Mouse (Mus musculus) spleen, embryonic (tissue): ENCODE results near the gene Rnf10.

Experiments used
- CTCF ChIA-PET: fragments of 350-600 bp; sonication (Branson Sonifier 250); formaldehyde crosslinking; loops from one replicate; lab custom pipeline; 2022; lab: Charles Lee

Gene Rnf10

DNA sequence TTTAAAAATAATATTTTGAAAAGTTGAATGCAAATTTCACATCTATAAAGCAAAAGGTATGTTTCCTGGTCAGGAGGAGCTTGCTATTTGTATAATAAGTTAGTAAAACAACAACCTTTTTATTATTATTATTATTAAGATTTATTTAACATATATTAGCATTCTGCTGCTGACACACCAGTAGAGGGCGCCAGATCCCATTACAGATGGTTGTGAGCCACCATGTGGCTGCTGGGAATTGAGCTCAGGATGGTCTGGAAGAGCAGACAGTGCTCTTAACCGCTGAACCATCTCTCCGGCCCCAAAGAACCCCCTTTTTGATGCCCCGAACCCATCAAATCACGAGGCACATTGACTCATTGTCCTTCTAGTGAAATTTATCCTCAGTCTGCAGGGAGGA, 65.5 kb downstream of the Rnf10 start:
- CTCF ChIA-PET: interaction anchor here (0.5 kb wide), 1 partner anchor 245 kb away, joined by 3 read pairs; no protein-coding TSS in a partner anchor

DNA sequence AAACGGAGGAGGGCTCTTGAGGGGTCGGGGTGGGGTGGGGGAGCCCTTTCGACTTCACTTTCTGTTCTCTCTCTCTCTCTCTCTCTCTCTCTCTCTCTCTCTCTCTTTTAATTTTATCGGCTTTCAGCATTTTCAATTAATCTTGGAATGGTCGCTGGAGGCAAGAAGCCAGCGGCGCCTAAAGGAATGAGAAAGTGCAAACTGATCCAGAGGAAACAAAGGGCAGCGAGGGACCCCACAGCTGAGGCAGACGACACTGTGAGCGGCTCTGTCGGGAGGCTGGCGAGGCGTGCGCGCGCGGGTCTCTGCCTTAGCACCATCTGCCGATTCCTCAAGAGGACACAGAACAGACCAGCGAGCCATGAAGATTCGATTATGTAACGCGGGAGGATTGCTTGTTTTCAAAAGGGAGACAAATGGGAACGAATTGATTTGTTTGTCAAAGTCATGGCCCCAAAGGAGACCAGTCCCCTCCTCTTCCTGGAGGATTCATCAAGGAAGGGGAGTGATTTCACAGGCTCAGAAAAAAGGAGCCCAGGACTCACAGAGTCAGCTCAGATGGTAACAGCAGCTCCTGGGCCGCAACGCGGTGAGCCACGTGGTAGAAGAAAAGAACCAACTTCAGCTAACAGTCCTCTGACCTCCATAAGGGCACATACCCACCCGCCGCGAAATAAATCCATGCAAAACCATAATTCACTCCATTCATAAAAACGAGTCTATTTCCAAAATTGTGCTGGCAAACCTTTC, 68.0 kb downstream of the Rnf10 start:
- CTCF ChIA-PET: interaction anchor here (0.7 to 1.1 kb wide), 2 partner anchors 16 to 614 kb away, joined by 4 read pairs; no protein-coding TSS in a partner anchor

DNA sequence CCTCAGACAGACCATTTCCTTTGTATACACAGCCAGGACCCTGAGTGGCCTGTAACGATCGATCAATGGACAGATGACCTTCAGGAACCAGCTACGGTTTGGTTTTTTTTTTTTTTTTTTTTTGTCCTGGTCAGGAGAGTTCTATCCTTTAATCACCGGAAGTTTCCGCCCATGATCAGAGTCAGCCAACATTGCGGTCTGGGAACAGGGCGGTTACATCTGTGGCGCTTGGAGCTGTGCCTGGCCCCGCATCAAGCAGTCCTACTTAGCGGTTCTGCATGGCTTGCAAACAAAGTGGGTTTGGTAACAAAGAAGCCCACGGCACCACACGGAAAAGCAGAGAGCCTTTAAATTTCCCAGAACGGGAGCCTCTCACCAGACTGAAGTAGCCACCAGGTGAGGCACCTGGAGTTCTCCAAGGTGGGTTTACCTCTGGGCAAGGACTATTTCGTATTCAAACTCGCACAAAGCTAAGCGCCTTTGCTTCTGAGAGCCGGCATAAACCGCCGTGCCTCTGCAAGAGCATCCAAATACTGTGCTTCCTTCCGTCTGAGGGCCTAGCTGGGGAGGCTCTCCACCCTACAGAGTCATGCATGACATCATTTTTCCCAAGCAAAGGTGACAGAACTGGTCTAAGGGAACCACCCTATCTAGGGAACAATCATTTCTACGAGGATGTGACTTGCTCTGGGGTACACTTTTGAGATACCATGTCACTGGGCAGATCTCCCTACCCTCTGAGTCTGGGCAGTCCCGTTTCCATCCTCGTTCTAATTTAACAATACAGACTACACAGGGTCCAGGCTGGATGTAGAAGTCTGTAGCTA, 68.8 kb downstream of the Rnf10 start:
- CTCF ChIA-PET: interaction anchor here (0.7 to 1.1 kb wide), 2 partner anchors 15 to 46 kb away, joined by 3 to 4 read pairs; partner anchors contain the start of gene Mlec

DNA sequence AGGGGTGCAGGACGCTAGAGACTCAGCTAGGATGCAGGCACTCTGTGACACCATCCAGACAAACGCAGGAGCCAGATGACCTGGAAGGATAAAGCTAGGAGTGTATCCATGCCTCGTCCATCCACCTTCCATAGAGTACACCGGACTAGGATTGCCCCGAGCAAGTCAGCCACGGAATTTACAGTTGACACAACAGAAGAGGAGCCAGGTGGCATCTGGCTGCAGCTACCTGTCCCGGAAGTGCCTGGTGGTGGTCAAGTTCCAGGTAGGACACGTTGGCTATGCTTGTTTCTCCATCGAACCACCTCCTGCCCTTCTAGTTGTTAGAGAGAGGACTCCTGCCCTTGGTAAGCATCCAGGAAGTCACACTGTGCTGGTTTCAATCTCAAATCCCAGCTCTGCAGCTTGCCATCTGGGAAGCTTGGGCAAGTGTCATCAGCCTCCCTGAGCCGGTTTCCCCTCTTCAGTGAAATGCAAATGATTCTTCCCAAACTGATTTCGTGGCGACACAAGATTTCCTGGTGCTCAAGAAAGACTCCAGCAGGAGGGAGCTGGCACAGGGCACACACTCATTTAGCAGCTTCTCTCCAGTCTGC, 78.0 kb downstream of the Rnf10 start:
- CTCF ChIA-PET: no interaction called here

DNA sequence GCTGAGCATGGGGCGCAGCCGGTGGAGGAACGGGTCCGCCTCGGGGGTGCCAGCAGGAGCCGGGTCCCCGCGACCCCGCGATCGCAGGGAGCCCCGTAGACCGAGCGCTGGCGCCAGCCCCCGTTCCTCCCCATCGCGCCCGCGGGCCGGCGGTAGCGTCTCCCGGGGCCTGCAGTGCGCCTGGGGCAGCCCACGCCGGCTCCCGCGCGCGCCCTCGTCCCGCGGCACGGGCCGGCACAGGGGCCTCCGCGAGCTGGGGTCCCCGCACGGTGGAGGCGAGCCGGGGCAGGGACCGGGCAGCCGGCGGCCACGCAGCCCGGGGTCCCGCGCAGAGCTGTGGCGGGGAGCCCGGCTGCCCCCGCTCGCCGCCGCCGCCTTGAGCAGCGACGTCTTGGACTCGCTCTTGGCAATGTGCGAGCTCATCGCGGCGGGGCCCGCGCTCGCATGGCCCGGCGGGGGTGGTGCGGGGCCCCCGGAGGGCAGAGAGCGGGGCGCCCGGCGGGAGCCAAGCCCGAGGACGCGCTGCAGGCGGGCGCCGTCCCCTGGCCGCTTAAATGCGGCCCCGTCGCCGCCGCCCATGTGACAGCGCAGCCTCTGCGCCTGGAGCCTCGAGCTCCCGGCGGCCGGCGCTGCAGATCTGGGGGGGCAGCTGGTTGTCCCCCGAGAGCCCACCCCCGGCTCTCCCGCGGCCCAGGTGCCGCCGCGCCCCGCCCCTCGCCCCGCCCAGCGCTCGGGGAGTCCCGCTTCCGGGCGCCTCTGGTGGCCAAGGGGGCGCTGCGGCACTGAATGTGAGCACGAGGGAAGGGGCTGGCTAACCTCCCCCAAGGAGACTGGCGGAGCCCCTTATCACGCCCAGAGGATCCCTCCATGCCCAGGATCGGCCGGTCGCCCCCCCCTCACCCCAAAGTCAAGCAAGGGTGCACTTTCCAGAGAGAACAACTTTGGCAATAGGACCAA, 78.8 kb downstream of the Rnf10 start, which contains the start of gene Cabp1:
Gene Cabp1, minus strand, starts transcription at position 713 of the 957 bp plus-strand sequence.
- CTCF ChIA-PET: no interaction called here

DNA sequence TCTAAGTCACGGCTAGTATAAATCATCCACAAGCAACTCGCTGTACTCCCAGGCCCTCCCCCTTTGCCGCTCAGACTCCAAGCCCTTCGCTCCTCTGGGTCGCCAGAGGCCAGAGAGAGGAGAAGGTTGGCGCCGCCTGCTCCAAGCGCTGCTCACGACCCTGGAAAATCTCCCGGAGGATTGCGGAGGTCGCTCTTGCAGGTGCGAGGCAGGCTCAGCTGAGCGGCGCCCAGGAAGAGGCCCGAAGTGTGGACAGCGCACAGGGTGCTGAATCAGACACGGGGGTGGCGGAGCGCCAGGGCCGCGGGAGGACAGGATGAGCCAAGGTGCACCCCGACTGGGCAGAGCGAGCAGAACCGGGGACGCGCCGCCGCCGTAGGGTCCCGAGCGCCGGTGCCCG, 79.5 kb downstream of the Rnf10 start:
- CTCF ChIA-PET: no interaction called here

GRCm38 (mm10) chr5:115192828-115193195, 79.9 kb downstream of the Rnf10 start:
- CTCF ChIA-PET: interaction anchor here (0.5 to 0.6 kb wide), 2 partner anchors 34 to 85 kb away, joined by 3 to 5 read pairs; no protein-coding TSS in a partner anchor

- CTCF ChIA-PET: interaction anchor here (0.5 to 0.6 kb wide), 3 partner anchors 35 to 85 kb away, joined by 3 to 5 read pairs (median 5); no protein-coding TSS in a partner anchor
Measured at GRCm38 (mm10) chr5:115191880-115192827, 80.5 kb downstream of the Rnf10 start.
